Mouse (Mus musculus) T-helper 2 cell (primary cell): ENCODE measurements at regions not wholly inside any gene's neighbourhood (a gene's known extent, or its start where the extent isn't known, plus 50 kb on each side); places are given as distances from the start of the nearest gene placed in this dataset.

ENCODE experiments used
- in situ Hi-C: fragments of 300-600 bp; cut with MboI, MseI; formaldehyde crosslinking; loops from one replicate; pipeline ENCODE4 v1.15.1; 2025; ENCODE audit warnings: high pct_unique_total_duplicates

- in situ Hi-C loops: no loop called here
Observed at GRCm38 (mm10) chr2:101175124-101175523, 449.4 kb upstream of the Rag2 start.

- in situ Hi-C loops: loop anchor here (25.0 kb wide), 1 partner anchor 606 kb away; no protein-coding TSS in a partner anchor
Observed at GRCm38 (mm10) chr2:101206637-101207036, 417.9 kb upstream of the Rag2 start.

GRCm38 (mm10) chr2:101209136-101209535 lies 415.4 kb upstream of the Rag2 start:
- in situ Hi-C loops: loop anchor here (25.0 kb wide), 1 partner anchor 603 kb away; no protein-coding TSS in a partner anchor

GRCm38 (mm10) chr2:101220759-101221158 lies 403.8 kb upstream of the Rag2 start:
- in situ Hi-C loops: loop anchor here (25.0 kb wide), 1 partner anchor 592 kb away; no protein-coding TSS in a partner anchor

- in situ Hi-C loops: no loop called here
Observed at GRCm38 (mm10) chr2:101242983-101243382, 381.5 kb upstream of the Rag2 start.

- in situ Hi-C loops: no loop called here
Observed at GRCm38 (mm10) chr2:101247133-101247532, 377.4 kb upstream of the Rag2 start.

- in situ Hi-C loops: no loop called here
Observed at GRCm38 (mm10) chr2:101252228-101252627, 372.3 kb upstream of the Rag2 start.

- in situ Hi-C loops: no loop called here
Observed at GRCm38 (mm10) chr2:101256464-101256863, 368.1 kb upstream of the Rag2 start.

GRCm38 (mm10) chr2:101263934-101264333 lies 360.6 kb upstream of the Rag2 start:
- in situ Hi-C loops: no loop called here

- in situ Hi-C loops: no loop called here
Observed at GRCm38 (mm10) chr2:101266685-101267374, 357.7 kb upstream of the Rag2 start.

- in situ Hi-C loops: loop anchor here (10.0 kb wide), 1 partner anchor 219 kb away; no protein-coding TSS in a partner anchor
Observed at GRCm38 (mm10) chr2:101274045-101274664, 350.4 kb upstream of the Rag2 start.

GRCm38 (mm10) chr2:101284886-101285285 lies 339.6 kb upstream of the Rag2 start:
- in situ Hi-C loops: no loop called here

GRCm38 (mm10) chr2:101288119-101288518 lies 336.4 kb upstream of the Rag2 start:
- in situ Hi-C loops: no loop called here

- in situ Hi-C loops: no loop called here
Observed at GRCm38 (mm10) chr2:101289168-101289567, 335.4 kb upstream of the Rag2 start.

- in situ Hi-C loops: no loop called here
Observed at GRCm38 (mm10) chr2:101290738-101291137, 333.8 kb upstream of the Rag2 start.

- in situ Hi-C loops: no loop called here
Observed at GRCm38 (mm10) chr2:101295678-101296368, 328.7 kb upstream of the Rag2 start.

- in situ Hi-C loops: no loop called here
Observed at GRCm38 (mm10) chr2:101296369-101296682, 328.2 kb upstream of the Rag2 start.

GRCm38 (mm10) chr2:101296778-101297177 lies 327.7 kb upstream of the Rag2 start:
- in situ Hi-C loops: no loop called here

- in situ Hi-C loops: no loop called here
Observed at GRCm38 (mm10) chr2:101299126-101299525, 325.4 kb upstream of the Rag2 start.

- in situ Hi-C loops: no loop called here
Observed at GRCm38 (mm10) chr2:101300106-101300505, 324.4 kb upstream of the Rag2 start.

GRCm38 (mm10) chr2:101321286-101321914 lies 303.1 kb upstream of the Rag2 start:
- in situ Hi-C loops: no loop called here

GRCm38 (mm10) chr2:101356709-101357108 lies 267.8 kb upstream of the Rag2 start:
- in situ Hi-C loops: no loop called here
